Mouse (Mus musculus) embryo, embryonic 10.5 days (tissue): ENCODE results near the gene Gm498.

ENCODE experiments used
- DNase-seq: peaks from one replicate; pipeline ENCODE4 v3.0.0-alpha.2; 2015; ENCODE audit warnings: low spot score

Gm498 gene

GRCm38 (mm10) chr7:143892361-143892760, 25.7 kb downstream of the Gm498 start:
- DNase-seq: no peak

GRCm38 (mm10) chr7:143900667-143901066, 34.0 kb downstream of the Gm498 start:
- DNase-seq: peak; percentile 35

DNA sequence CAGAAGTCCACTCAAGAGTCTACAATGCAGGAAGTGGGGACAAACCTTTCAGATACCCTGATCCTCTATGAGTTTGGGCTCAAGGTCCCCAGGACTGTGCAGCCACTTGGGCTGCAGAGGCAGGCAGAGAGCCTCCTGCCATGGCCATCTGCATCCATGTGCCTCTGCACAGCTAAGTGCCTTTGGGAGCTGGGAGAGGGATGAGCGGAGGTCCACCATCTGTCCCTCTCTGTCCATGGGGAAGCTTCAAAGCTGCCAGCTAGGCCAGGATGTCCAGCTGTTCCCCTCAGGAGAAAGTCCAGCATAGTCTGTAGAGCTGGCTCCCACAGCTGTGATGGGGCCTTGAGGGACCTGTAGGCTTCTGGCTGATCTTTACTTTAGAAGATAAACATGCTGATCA, 38.5 kb downstream of the Gm498 start:
- no peak for DNase-seq

DNA sequence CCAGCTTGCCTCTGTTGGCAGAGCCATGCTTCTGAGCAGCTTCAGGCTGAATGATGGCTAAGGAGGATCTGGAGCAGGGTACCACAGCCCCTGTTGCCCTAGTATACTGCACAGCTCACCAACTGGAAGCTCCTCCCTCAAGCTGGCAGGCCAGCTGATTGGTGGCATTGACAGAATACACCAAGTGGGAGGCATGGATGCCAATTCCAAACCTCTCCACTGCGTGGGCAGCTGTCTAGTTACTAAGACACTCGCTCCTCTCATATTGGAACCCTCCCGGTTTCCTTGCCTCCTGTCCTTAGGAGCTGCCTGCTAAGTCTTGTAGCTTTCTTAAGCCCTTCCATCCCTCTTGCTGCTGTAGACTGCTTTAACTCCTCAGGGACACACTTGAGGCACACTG, 39.0 kb downstream of the Gm498 start:
- no peak for DNase-seq

DNA sequence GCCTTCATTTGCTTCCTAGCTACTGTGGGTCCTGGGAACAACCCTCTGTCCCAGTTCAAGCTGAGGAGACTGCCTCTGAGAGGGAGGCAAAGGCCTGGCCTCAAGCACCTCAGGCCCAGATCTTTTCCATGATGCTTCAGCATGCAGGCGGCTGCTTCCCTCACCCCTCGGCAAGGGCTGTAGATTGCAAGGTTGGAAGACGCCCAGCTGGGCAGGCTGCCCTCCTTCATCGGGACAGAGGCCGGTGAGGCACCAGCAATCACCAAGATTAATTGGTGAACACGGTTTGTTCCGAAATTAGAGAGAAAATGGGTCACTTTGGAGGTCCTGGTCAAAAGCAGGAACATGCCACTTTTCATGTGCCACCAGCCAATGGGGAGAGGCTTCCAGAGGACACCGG, 47.0 kb downstream of the Gm498 start:
- DNase-seq: no peak

DNA sequence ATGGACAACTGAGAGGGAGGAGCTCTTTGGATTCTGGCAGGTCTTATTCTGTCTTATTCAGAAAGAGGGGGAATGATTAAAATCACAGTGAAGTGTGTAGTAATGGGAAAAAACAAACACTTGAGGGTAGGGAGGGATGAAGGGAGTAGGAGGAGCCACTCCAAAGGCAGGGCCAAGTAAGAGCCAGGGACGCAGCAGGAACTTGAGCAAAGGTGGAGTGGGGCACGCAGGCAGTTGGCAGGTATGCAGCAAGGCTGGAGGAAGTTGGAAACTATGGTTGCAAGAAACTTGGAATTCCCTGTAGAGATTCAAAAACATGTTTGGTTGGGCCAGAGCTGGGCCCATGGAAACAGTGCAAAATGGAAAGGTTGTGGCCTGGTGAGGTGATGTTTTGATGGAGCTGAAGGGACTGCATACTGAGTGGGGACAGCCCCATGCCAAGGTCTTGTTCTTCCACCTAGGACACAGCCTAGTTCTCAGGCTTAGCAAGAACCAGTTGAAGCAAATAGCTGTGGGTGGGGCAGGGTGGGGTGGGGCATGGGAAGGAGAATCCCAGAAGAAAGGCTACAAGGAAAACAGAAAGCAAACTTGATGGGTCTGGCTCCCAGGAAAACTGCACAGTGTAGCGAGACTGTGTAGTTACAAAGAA, 52.5 kb downstream of the Gm498 start:
- DNase-seq: no peak

DNA sequence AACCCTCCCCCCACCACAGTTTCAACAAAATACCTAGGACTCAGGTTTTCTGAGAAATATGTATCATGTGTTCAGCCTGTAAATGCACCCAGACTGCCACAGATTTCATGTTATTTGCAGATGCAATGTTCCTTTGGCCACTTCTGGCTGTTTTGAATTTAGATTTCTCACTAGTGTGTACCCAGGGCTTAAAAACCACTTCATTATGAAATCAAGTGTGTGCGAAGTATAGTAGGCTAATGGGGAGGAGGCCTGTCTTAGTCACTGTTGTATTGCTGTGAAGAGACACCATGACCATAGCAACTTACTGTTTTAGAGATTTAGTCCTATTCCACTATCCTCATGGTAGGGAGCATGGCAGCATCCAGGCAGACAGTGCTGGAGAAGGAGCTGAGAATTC, 63.3 kb downstream of the Gm498 start:
- DNase-seq: no peak

DNA sequence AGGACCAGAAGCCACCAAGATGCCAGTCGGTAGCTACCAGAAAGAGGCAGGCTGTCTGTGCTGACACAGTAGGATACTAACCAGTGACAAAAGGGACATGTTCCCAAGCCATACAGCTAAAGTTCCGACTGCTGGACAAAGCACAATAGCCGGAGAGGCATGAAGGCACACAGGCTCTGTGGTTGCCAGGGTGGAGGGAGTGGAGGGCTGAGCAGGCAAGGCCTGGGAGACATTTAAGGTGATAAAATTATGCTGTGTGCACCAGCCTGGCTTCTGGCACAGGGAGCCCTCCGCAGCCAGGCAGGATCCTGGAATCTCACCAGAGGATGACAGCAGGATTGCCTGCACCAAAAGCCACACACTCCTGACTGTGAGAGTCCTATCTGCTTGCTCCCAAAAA, 72.0 kb downstream of the Gm498 start:
- DNase-seq: no peak

GRCm38 (mm10) chr7:143939476-143939875, 72.8 kb downstream of the Gm498 start:
- DNase-seq: no peak

GRCm38 (mm10) chr7:143942941-143943691, 76.5 kb downstream of the Gm498 start:
- DNase-seq: no peak

DNA sequence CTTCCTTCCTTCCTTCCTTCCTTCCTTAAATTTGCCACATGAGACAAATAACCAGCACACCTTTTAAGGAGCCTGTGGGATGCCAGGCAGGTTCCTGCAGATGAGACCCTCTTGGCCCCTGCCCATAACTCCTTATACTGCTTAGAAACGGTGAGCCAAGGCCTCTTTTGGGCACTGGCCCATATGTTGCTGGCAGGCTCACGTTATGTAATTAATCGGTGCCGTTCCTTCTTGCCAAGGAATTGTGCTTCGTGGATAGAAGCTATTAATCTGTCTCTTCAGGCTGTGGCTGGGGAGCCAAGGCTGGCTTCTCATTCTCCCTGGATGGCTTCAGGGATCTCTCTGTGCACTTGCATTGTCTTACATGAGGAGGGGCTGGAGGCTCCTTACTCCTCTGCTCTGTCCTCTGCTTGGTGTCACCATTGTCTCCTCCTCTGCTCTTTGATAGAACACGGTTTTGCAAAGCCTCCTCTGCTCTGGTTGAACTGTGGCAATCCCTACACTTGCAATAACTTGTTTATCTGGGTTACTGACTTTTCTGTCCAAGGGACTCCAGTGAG, 77.9 kb downstream of the Gm498 start:
- no peak for DNase-seq
